Mouse (Mus musculus) c-Kit-negative CD71-positive TER-119-positive erythroid progenitor cells, embryonic 14.5 days (primary cell): Measurements from ENCODE around the gene Slc12a7.

ENCODE experiments used
- DNase-seq: peaks from one replicate; pipeline ENCODE4 v3.0.0-alpha.2; 2013; ENCODE audit warnings: low read depth, low spot score

Slc12a7 gene

DNA sequence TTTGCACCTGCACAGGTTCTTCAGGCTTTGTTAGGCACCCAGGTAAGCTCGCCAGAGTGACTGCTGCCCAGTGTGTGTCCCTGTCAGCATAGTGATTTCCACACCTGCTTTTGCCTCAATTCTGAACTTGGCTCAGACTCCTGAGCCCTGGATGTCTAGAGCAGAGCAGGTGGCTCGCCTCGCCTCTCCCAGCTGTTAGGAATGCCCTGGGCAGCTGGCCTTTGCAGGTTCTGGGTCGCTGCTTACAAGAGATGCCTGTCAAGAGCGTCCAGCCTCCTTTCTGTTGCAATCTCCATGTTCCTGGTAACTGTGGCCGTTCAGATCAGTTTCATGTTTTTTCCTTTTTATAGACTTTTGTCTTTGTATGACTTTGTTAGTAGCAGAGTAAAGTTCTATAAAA lies 83.4 kb downstream of the Slc12a7 start:
- no peak for DNase-seq

DNA sequence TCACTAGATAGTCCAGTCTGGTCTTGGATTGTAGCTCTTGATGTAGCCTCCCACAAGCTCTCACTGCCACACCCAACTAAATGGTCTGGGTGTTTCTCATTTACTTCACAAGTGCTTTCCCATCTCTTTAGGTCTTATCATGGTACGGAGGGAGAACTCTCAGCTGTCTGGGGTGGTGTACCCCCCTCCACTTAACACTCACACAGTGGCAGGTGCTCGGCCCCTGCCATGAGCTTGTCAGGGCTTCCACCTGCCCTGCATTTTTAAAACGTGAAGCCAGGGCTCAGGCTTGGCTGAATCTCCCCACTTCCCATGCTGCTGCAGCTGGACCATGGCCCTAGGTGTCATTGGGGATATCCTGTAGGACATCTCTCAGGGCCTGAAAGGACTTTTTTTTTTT lies 86.0 kb downstream of the Slc12a7 start:
- no peak for DNase-seq

DNA sequence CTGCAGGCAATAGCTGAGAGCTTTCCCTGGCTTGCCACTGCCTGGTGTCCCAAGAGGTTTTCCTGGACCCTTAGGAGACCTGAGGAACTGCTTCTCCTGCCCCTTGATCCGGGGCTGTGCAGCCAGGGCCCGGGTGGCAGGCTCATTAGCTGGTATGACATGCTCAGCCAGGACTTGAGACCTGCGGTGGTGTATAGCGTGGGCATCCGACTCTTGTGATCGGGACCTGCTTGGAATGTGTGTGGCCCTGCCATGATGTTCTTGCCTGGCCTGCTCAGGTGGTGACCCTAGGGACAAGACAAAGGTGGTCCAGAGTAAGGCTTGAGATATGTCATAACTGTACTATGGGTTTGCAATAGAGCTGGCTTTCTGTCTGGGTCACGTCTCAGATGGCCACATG lies 88.4 kb downstream of the Slc12a7 start:
- no peak for DNase-seq

DNA sequence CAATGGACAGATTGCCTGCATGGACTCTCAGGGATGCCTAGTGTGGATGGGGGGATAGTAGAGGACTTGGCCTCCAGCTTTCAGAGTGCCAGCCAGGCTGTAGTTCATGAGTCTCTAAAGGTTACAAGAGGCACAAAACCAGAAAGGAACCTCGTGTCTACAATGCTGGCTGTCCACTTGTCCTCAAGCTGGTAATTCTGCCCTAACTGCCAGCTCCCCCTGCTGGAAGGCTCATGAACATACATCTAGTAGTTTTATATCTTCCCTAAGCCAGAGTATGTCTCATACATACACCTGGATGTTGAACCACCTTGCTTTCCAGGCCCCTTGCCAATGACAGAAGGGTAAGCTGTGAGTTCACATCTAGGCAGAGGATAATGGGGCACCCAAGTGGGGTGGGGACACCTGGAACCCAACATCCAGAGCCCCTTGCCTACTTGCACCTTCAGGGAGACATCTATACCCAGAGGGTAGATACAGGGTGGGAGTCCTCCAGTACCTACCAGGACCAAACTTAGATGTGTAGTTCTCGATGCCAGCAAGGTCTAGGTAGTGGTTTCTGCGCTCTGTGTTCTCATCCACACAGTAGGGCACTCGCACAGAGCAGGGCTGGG lies 89.4 kb downstream of the Slc12a7 start:
- DNase-seq = peak; percentile 16

DNA sequence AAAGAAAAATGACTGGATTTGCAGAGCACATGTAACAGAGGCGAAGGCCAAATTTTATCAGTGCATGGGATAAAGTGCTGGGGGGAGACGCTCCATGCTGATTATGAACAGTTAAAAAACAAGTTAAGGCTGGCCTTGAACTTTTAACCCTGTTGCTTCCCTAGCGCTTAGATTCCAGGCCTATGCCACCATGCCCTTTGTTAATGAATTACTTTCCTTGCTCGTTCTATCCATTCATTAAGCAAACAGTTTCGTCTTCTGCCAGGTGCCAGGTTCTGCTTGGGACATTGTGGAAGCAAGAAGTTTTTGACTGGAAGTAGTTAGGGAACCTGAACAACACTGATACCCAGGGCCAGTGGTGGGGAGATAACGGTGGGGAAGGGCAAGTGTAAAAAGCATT lies 90.8 kb downstream of the Slc12a7 start:
- DNase-seq = no peak

DNA sequence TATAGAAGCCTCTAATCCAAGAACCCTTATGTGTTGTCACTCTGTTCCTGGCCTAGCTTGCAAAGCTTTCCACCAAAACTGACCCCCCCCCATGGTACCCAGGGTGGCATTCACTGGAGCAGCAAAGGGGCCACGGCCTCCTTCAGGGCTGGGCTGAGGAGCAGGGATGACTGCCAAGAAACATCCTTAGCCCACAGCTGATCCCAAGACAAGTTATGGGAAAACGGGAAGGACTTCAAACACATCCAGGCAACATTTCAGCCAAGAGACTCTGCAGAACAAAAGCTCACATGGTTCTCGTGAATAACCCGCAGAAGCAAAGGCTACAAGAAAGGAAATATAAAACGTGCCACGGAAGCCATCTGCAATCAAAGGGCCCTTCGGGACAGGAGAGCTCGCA lies 94.3 kb downstream of the Slc12a7 start:
- DNase-seq = no peak

DNA sequence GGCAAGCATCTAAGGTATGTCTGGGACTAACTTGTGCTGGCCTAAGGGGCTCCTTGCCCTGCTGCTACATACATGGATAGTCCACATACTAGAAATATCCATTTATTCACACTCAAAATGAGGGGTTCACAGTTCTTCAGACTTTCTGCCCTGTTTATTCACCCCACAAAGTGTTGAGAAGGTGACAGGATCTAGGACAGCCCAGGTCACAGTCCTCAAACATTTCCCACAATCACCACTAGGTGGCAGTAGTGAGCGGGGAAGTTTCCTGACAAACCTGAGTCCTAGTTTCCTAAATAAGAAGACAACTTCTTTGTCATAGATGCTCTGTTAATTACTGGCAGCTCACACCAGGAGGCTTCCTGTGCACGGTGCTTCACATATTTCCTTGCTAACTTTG lies 98.6 kb downstream of the Slc12a7 start:
- peak; percentile 31 for DNase-seq

DNA sequence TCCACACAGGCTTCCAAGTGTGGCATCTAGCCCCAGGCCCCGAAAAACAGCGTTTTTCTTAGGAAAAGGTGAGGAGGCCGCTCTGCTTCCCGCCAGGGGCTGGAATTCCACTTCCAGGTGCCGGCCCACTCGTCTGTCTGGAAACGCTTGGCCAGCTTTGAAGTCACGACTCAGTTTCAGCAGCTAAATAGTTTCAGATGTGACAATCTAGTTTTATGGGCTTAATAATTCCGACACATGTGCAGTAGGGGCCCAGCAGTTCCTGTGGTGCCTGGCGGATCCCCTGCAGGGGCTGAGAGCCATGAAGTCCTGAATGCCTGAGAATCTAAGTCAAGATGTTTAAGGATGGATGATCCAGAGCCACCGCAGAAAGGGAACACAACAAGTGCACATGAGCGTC lies 100.9 kb downstream of the Slc12a7 start:
- no peak for DNase-seq

DNA sequence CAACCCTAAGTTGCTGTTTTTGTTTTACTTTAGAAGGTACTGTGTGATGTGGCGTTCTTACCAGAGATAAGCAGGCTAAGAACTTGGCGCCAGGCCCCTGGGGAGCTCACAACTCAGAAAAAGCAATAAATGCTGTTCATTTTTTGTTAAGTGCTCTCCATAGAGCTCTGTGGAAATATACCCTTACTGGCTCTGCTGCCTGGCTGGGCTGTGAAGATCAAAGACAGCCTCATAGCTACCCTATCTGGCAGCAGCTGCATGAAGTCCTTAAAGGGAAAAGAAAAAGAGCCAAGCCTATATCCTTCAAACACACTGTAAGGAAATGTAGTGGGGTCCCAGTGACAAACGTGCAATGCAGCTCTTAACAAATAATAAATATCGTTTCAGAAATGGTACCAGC lies 102.9 kb downstream of the Slc12a7 start:
- no peak for DNase-seq

DNA sequence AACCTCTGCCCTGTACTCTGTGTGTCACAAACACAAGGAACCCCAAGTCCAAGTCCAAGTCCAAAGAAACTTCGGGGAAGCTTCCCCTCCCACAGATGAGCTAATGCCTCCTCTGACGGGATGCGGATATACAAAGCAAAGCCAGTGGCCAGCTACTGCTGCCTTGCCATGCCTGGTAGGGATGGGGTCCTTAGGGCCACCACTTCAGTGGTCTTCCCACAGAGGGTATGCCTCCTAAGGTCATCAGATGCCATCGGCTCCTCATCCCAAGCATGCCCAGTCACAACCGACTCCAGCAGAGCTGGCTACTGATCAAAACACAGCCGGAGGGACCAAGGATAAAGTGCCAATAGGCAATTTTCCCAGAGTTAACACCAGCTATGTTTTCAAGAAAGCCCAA lies 103.6 kb downstream of the Slc12a7 start:
- DNase-seq = no peak

DNA sequence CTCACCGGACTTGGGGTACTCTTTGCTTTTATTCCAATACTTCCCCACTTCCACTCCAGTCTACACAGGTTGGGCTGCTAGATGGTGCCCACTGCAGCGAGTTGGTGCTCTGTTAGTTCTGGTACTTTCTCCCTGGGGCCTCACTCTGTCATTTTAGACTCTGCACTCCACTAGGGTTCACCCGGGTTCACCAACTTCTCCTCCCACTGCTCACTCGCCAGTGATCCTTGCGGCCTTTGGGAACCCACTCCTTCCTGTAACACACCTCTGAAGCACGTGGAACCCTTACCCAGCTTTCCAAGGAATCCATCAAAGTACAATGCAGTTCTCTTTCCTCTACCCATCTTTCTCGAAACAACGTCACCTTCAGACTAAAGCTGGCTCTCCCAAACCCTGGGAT lies 104.8 kb downstream of the Slc12a7 start:
- DNase-seq = no peak

DNA sequence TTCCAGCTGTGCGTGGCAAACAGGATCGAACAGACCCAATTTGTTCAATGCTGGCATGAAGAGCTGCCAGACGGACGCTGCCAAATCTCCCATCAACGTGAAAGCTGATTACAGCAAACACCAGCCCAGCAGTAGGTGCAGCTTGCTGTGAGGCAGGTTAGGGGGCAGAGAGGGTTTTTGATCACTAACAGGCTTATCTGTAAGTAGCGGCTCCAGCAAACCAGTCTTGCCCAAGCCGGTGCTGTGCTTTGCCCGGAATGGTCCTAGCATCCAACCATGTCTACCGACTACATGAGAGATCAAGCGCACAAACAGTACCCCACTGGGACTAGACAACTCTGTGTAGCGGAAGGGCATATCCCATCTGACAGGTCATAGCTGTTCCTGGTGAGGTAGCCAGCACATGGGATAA lies 106.2 kb downstream of the Slc12a7 start:
- no peak for DNase-seq

DNA sequence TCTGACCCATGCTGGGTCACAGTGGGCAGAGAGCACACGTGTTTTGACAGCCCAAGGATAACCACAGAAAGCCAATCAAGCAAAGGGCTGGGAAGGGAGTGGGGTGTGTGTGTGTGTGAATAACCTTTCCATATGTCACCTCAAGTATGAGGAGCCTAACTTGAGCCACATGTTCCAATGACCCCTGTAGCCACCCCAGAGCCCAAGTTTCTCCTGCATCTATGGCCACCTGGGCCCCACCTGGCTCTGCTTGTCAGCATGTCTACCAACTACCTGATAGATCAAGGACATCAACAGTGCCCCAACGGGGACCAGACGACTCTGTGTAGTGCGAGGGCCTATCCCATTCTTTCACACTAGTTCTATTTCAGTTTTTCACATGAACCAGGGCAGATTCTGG lies 106.8 kb downstream of the Slc12a7 start:
- DNase-seq = no peak

DNA sequence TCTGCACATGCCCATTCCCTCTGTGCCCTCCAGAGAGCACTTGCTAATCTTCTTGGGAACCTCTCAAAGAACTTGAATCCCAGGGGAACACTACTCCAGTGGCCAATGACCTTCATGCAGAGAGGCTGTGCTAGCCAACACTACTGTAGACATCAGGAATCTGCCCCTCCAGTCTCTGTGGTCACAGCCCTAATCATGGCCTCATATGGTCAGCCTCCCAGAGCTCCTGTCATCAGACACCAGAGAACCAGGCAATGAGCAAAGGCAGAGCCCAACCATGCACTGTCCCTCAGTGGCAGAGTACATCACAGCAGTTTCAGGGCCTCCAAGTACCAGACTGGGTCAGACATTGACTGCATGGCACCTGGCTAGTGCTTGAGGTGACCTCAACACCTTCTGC lies 109.8 kb downstream of the Slc12a7 start:
- no peak for DNase-seq

DNA sequence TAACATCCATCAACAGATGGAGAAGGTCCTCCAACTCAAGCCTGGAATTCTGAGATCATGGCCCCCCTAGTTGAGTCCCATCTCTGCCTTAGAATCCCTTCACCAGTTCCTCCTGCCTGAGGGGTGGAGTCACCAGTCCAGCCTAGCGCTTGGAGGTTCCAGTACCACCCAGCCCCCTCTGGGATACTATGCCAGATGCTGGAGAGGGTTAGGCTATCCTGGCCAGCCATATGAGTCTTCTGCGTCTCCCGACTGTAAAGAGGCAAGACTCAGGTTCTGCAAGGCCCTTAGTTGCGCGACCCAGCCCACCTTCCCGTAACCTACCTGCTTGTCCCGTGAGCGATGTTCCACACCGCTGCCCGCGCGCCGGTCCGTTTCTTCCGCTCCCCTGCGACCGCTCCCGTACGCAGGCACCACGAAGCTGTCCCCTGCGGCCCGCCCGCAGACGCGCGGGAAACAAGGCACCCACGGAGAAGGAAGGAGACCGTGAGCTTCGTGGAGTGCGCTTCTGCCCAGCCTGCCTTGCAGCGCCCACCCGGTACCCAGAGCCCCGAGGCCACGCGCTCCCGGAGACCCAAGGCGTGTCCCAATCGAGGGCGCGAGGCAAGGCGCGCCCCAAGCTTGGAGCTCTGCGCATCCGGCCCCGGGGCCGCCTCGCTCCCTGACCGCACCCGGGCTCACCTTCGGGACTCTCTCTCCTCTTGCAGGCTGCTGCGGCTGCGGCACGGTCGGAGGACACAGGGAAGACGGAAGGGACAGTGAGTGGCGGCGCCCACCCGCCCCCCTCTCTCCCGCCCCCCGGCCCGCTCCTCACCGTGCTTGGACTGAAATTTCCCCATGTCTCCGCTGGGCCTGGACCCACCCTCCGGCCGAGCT lies 113.9 kb downstream of the Slc12a7 start:
- no peak for DNase-seq

DNA sequence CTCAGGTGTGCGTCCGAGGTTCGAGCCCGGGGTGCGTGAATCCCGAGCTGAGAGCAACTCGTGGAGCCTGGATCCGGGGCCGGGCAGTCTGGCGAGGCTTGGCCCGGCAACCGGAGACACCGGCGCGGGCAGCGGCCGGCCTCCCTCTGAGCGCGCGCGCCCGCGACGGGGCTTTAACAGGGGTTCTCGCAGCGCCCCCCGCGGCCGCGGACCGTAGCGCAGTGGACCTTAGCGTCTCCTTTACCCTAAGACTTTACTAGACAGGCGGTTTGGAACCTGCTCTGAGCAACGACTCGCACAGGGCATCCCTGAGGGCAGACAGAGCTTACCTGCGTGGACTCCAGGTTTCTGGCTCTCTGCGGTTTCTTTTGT lies 114.6 kb downstream of the Slc12a7 start, which contains the start of gene Nkd2:
TSS of gene Nkd2 (minus strand) at position 167 of the 372 bp plus-strand sequence.
- no peak for DNase-seq
